In the genomic region with DNA sequence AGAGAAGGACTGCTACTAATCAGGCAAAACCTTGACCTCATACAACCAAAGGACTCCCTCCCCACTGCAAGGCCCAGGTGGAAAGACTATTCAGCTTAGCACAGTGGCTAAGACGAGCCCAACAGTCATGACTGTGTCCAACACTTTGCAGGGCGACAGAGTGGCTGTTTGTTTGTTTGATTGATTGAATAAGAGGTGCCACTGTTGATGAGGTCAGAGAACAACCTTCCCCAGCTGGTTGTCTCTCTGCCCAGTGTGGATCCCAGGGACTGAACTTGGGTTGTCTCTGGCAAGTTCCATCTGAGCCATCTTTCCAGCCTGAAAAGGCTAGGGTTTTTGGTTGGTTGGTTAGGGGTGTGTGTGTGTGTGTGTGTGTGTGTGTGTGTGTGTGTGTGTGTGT, we compare ENCODE assay signal across 32 mouse cellular contexts. TPM values are rescaled to one million over a fixed set of nuclear protein-coding genes. Genes with fewer than 3 reads are reported as not detected.
DNase-seq lines count a peak whose midpoint lies in the region; ATAC-seq and TF ChIP-seq lines count a peak whose summit lies in the region.
"Had no signal": no experiment of that assay in that cellular context is flagged by ENCODE, and none has a peak within 500 bp of the region (broad histone marks: within the 10 kb centered on the region; RNA-seq: fewer than 3 reads in every experiment).

No protein-coding gene starts in this region.

- H3K4me3 ChIP-seq in forebrain, embryonic 11.5 days (ENCODE audit: low read depth, low read length): no peak overlapping the region
- H3K4me3 ChIP-seq in forebrain, embryonic 16.5 days (replicated peaks; ENCODE audit: low read length): no peak overlapping the region
- H3K4me3 ChIP-seq in liver, adult 2 months (ENCODE audit: insufficient read depth, low read depth, low read length): no peak overlapping the region
- H3K4me3 ChIP-seq in midbrain, embryonic 13.5 days (replicated peaks): no peak overlapping the region
- no peak overlapping the region for H3K4me3 ChIP-seq in midbrain, embryonic 15.5 days
- no peak overlapping the region for H3K4me3 ChIP-seq in limb, embryonic 10.5 days
- H3K4me3 ChIP-seq: erythroblast, embryonic 14.5 days; heart, adult 2 months; heart, embryonic 12.5 days; limb, embryonic 13.5 days; myocyte had no signal

- no peaks in the 10 kb centered on the region for H3K79me2 ChIP-seq in liver, adult 2 months (ENCODE audit: control insufficient read depth, insufficient read depth, low read length)

- H3K27me3 ChIP-seq in forebrain, embryonic 11.5 days (ENCODE audit: control insufficient read depth, insufficient read depth, low read length): no peaks in the 10 kb centered on the region
- H3K27me3 ChIP-seq in forebrain, embryonic 16.5 days (replicated peaks; ENCODE audit: control insufficient read depth, insufficient read depth, low read length): no peaks in the 10 kb centered on the region
- H3K27me3 ChIP-seq in liver, adult 2 months (ENCODE audit: control insufficient read depth, insufficient read depth, low read length): no peaks in the 10 kb centered on the region
- no peaks in the 10 kb centered on the region for H3K27me3 ChIP-seq in midbrain, embryonic 13.5 days
- no peaks in the 10 kb centered on the region for H3K27me3 ChIP-seq in midbrain, embryonic 15.5 days (replicated peaks)
- peaks cover 18% of the 10 kb centered on the region; the same call in 1 of the 2 replicates for H3K27me3 ChIP-seq in limb, embryonic 10.5 days (ENCODE audit: low read depth, poor library complexity, severe bottlenecking)
- H3K27me3 ChIP-seq: limb, embryonic 13.5 days had no signal

- no peak overlapping the region for H3K9ac ChIP-seq in forebrain, embryonic 11.5 days (ENCODE audit: low read length)
- H3K9ac ChIP-seq in forebrain, embryonic 16.5 days (replicated peaks; ENCODE audit: low read depth, low read length): no peak overlapping the region
- no peak overlapping the region for H3K9ac ChIP-seq in liver, adult 2 months (ENCODE audit: low read depth, low read length)
- no peak overlapping the region for H3K9ac ChIP-seq in midbrain, embryonic 13.5 days (replicated peaks)
- no peak overlapping the region for H3K9ac ChIP-seq in midbrain, embryonic 15.5 days
- H3K9ac ChIP-seq: forebrain, postnatal 0 days; heart, embryonic 12.5 days; limb, embryonic 13.5 days; liver, embryonic 14.5 days; lung, embryonic 14.5 days had no signal

- no peak for TF ChIP-seq POLR2A in liver, adult 2 months (IDR thresholded peaks at IDR 0.05; ENCODE audit: extremely low read depth, insufficient read depth, low read length)

- H3K4me2 ChIP-seq in forebrain, embryonic 11.5 days (ENCODE audit: low read depth, low read length, severe bottlenecking): no peak overlapping the region
- no peak overlapping the region for H3K4me2 ChIP-seq in forebrain, embryonic 16.5 days (ENCODE audit: low read length)
- no peak overlapping the region for H3K4me2 ChIP-seq in midbrain, embryonic 13.5 days (replicated peaks)
- H3K4me2 ChIP-seq in midbrain, embryonic 15.5 days: no peak overlapping the region
- H3K4me2 ChIP-seq: heart, embryonic 12.5 days; limb, embryonic 13.5 days; lung, embryonic 14.5 days had no signal

- ATAC-seq in forebrain, embryonic 11.5 days (replicated peaks; ENCODE audit: low FRiP score): no peak
- ATAC-seq in forebrain, embryonic 16.5 days: no peak
- ATAC-seq in midbrain, embryonic 13.5 days: no peak
- no peak for ATAC-seq in midbrain, embryonic 15.5 days (replicated peaks)
- ATAC-seq: forebrain, postnatal 0 days; inflammation-experienced regulatory T-cells, adult 6 months had no signal

- no peaks in the 10 kb centered on the region for H3K9me3 ChIP-seq in forebrain, embryonic 11.5 days (ENCODE audit: control insufficient read depth, low read length)
- H3K9me3 ChIP-seq in forebrain, embryonic 16.5 days (ENCODE audit: control insufficient read depth, low read length): no peaks in the 10 kb centered on the region
- H3K9me3 ChIP-seq in midbrain, embryonic 13.5 days: no peaks in the 10 kb centered on the region
- no peaks in the 10 kb centered on the region for H3K9me3 ChIP-seq in midbrain, embryonic 15.5 days
- no peaks in the 10 kb centered on the region for H3K9me3 ChIP-seq in limb, embryonic 10.5 days (replicated peaks)
- H3K9me3 ChIP-seq: G1E; heart, embryonic 12.5 days; limb, embryonic 13.5 days had no signal

- no peak for DNase-seq in forebrain, embryonic 11.5 days (ENCODE audit: low spot score)
- DNase-seq in liver, adult 2 months (ENCODE audit: extremely low read depth, low read depth, low spot score): peak; percentile 92
- DNase-seq in liver: no peak
- DNase-seq in limb, embryonic 10.5 days (ENCODE audit: low spot score): no peak
- no peak for DNase-seq in thymus, postnatal 0 days (ENCODE audit: low spot score)
- DNase-seq: adrenal gland, postnatal 10 days; cerebellum, adult 11 months; cerebellum, adult 9-11 months; embryo, embryonic 11 days; forebrain, postnatal 0 days; heart, adult 2 months; heart, postnatal 4 days; kidney, adult 11 months; kidney, postnatal 14 days; lung, embryonic 14.5 days; lung, postnatal 14 days; thymus, adult 2 months had no signal

- no peaks in the 10 kb centered on the region for H3K36me3 ChIP-seq in forebrain, embryonic 11.5 days (ENCODE audit: control insufficient read depth, insufficient read depth, low read length)
- H3K36me3 ChIP-seq in forebrain, embryonic 16.5 days (ENCODE audit: control insufficient read depth, insufficient read depth): no peaks in the 10 kb centered on the region
- H3K36me3 ChIP-seq in liver, adult 2 months (ENCODE audit: control insufficient read depth, insufficient read depth, low read length): no peaks in the 10 kb centered on the region
- no peaks in the 10 kb centered on the region for H3K36me3 ChIP-seq in midbrain, embryonic 13.5 days
- H3K36me3 ChIP-seq in midbrain, embryonic 15.5 days (replicated peaks): no peaks in the 10 kb centered on the region
- H3K36me3 ChIP-seq in limb, embryonic 10.5 days: no peaks in the 10 kb centered on the region
- H3K36me3 ChIP-seq: G1E; heart, embryonic 12.5 days; limb, embryonic 13.5 days had no signal

- peak overlapping the region; percentile 41; the same call in 1 of the 2 replicates for H3K27ac ChIP-seq in forebrain, embryonic 11.5 days (ENCODE audit: low read depth, low read length)
- no peak overlapping the region for H3K27ac ChIP-seq in forebrain, embryonic 16.5 days (ENCODE audit: low read length)
- peak overlapping the region; percentile 65 for H3K27ac ChIP-seq in liver, adult 2 months (replicated peaks; ENCODE audit: insufficient read depth, low read depth, low read length)
- H3K27ac ChIP-seq in midbrain, embryonic 13.5 days: peak overlapping the region; percentile 5; the same call in 1 of the 2 replicates
- H3K27ac ChIP-seq in midbrain, embryonic 15.5 days: no peak overlapping the region
- peak overlapping the region; percentile 44; the same call in 1 of the 2 replicates for H3K27ac ChIP-seq in limb, embryonic 10.5 days
- H3K27ac ChIP-seq: heart, adult 2 months; limb, embryonic 13.5 days; liver, embryonic 14.5 days had no signal

- no peak for TF ChIP-seq CTCF in liver, adult 2 months (IDR thresholded peaks at IDR 0.05; ENCODE audit: low read depth, low read length)

- peaks cover 24% of the 10 kb centered on the region for H3K4me1 ChIP-seq in forebrain, embryonic 11.5 days (replicated peaks; ENCODE audit: control insufficient read depth, insufficient read depth, low read length)
- peaks cover 23% of the 10 kb centered on the region for H3K4me1 ChIP-seq in forebrain, embryonic 16.5 days (replicated peaks; ENCODE audit: control insufficient read depth, insufficient read depth, low read length)
- peaks cover 21% of the 10 kb centered on the region for H3K4me1 ChIP-seq in liver, adult 2 months (ENCODE audit: control insufficient read depth, insufficient read depth, low read length)
- peaks cover 51% of the 10 kb centered on the region for H3K4me1 ChIP-seq in midbrain, embryonic 13.5 days (replicated peaks)
- H3K4me1 ChIP-seq in midbrain, embryonic 15.5 days: peaks cover 18% of the 10 kb centered on the region
- peaks cover 59% of the 10 kb centered on the region for H3K4me1 ChIP-seq in limb, embryonic 10.5 days

- WGBS in forebrain, embryonic 11.5 days: 50% methylated on average over 2 of the region's 2 CpGs
- WGBS in forebrain, embryonic 16.5 days: 48% methylated on average over 2 of the region's 2 CpGs
- 19% methylated on average over 2 of the region's 2 CpGs for WGBS in liver, adult 2 months
- WGBS in midbrain, embryonic 13.5 days: 48% methylated on average over 2 of the region's 2 CpGs
- WGBS in midbrain, embryonic 15.5 days: 56% methylated on average over 2 of the region's 2 CpGs
- WGBS in limb, embryonic 10.5 days: 30% methylated on average over 2 of the region's 2 CpGs

RNA-seq across cellular contexts. Expression of a gene that starts 14.6 kb away (rescaled TPM):
- 15.6 and 17.1 TPM in 2 replicates for polyA plus RNA-seq in forebrain, embryonic 11.5 days (2014; fragmentation: Nextera tagmentation; extraction: Ambion mirVana)
- 10.7 and 11.0 TPM in 2 replicates for polyA plus RNA-seq in forebrain, embryonic 16.5 days (2015; fragmentation: Nextera tagmentation; extraction: Ambion mirVana)
- total RNA-seq in liver, adult 2 months (2014; rRNA removed): 17.9 and 25.2 TPM in 2 replicates
- 42.1 and 47.9 TPM in 2 replicates for polyA plus RNA-seq in liver, adult 2 months (2012; rRNA removed)
- polyA plus RNA-seq in midbrain, embryonic 13.5 days (2015; fragmentation: Nextera tagmentation; extraction: Ambion mirVana): 9.6 and 13.2 TPM in 2 replicates
- 12.5 and 15.2 TPM in 2 replicates for polyA plus RNA-seq in midbrain, embryonic 15.5 days (2015; fragmentation: Nextera tagmentation; extraction: Ambion mirVana)
- 38.6 and 46.7 TPM in 2 replicates for polyA plus RNA-seq in limb, embryonic 10.5 days (2016; fragmentation: Nextera tagmentation; extraction: Ambion mirVana)
- polyA plus RNA-seq in thymus, postnatal 0 days (2015; fragmentation: Nextera tagmentation; extraction: Ambion mirVana): 12.6 and 13.0 TPM in 2 replicates

RNA-seq across cellular contexts. Expression of a gene that starts 15.7 kb away (rescaled TPM):
- 0.24 and 0.27 TPM in 2 replicates for polyA plus RNA-seq in forebrain, embryonic 11.5 days (2014; fragmentation: Nextera tagmentation; extraction: Ambion mirVana)
- 0.32 and 0.36 TPM in 2 replicates for polyA plus RNA-seq in forebrain, embryonic 16.5 days (2015; fragmentation: Nextera tagmentation; extraction: Ambion mirVana)
- 0.20 and 0.37 TPM in 2 replicates for total RNA-seq in liver, adult 2 months (2014; rRNA removed)
- polyA plus RNA-seq in liver, adult 2 months (2012; rRNA removed): 0.09 and 0.32 TPM in 2 replicates
- polyA plus RNA-seq in midbrain, embryonic 13.5 days (2015; fragmentation: Nextera tagmentation; extraction: Ambion mirVana): 0.31 and 0.42 TPM in 2 replicates
- 0.15 and 0.25 TPM in 2 replicates for polyA plus RNA-seq in midbrain, embryonic 15.5 days (2015; fragmentation: Nextera tagmentation; extraction: Ambion mirVana)
- polyA plus RNA-seq in limb, embryonic 10.5 days (2016; fragmentation: Nextera tagmentation; extraction: Ambion mirVana): 0.08 and 0.13 TPM in 2 replicates
- polyA plus RNA-seq in thymus, postnatal 0 days (2015; fragmentation: Nextera tagmentation; extraction: Ambion mirVana): 0.08 and 0.15 TPM in 2 replicates
- total RNA-seq: forebrain, postnatal 0 days; gastrocnemius, adult 8-10 months; layer of hippocampus, adult 18-20 months; left cerebral cortex, adult 18-20 months; left cerebral cortex, postnatal 25 days had no signal
- polyA plus RNA-seq: erythroblast, embryonic 14.5 days; G1E; inflammation-experienced regulatory T-cells, adult 6 months; kidney, embryonic 14.5 days; myocyte had no signal

RNA-seq across cellular contexts. Expression of a gene that starts 44.1 kb away (rescaled TPM):
- 0.12 and 0.17 TPM in 2 replicates for polyA plus RNA-seq in forebrain, embryonic 11.5 days (2014; fragmentation: Nextera tagmentation; extraction: Ambion mirVana)
- polyA plus RNA-seq in forebrain, embryonic 16.5 days (2015; fragmentation: Nextera tagmentation; extraction: Ambion mirVana): 0.06 TPM in 1 of 2 replicates, not detected in the other
- 0.07 TPM in 1 of 2 replicates, not detected in the other for total RNA-seq in liver, adult 2 months (2014; rRNA removed)
- 0.13 and 0.15 TPM in 2 replicates for polyA plus RNA-seq in liver, adult 2 months (2012; rRNA removed)
- 0.09 TPM in 2 replicates for polyA plus RNA-seq in midbrain, embryonic 13.5 days (2015; fragmentation: Nextera tagmentation; extraction: Ambion mirVana)
- polyA plus RNA-seq in midbrain, embryonic 15.5 days (2015; fragmentation: Nextera tagmentation; extraction: Ambion mirVana): 0.05 TPM in 2 replicates
- polyA plus RNA-seq in limb, embryonic 10.5 days (2016; fragmentation: Nextera tagmentation; extraction: Ambion mirVana): 0.06 and 0.19 TPM in 2 replicates
- 0.15 and 0.20 TPM in 2 replicates for polyA plus RNA-seq in thymus, postnatal 0 days (2015; fragmentation: Nextera tagmentation; extraction: Ambion mirVana)
- total RNA-seq: gastrocnemius, adult 8-10 months; layer of hippocampus, adult 18-20 months; left cerebral cortex, adult 18-20 months; left cerebral cortex, postnatal 25 days had no signal
- polyA plus RNA-seq: G1E; kidney, embryonic 14.5 days; myocyte had no signal

Comparison
In these comparisons a context has a peak if more than half of its experiments do, and no peak if none do; other contexts are left out.
1. H3K27ac ChIP-seq: peak in forebrain, embryonic 11.5 days (single experiment), liver, adult 2 months (single experiment), midbrain, embryonic 13.5 days (single experiment) and limb, embryonic 10.5 days (single experiment); none in forebrain, embryonic 16.5 days (single experiment) and midbrain, embryonic 15.5 days (single experiment).